Mouse (Mus musculus) natural killer cell, adult 2 months (primary cell): ENCODE results near the gene Retreg1.
A peak's percentile ranks its signal among the peaks of the same experiment; 100 is the strongest.

ENCODE experiments used
- DNase-seq, 2 experiments: peaks; one replicate each; pipeline ENCODE4 v3.0.0; 2022; ENCODE audit warnings: low spot score in 2 of 2

Retreg1 gene

GRCm38 (mm10) chr15:25830426-25830825 is 12.6 kb upstream of the Retreg1 start:
- DNase-seq, result no peak

GRCm38 (mm10) chr15:25834282-25834681 is 8.7 kb upstream of the Retreg1 start:
- no peak for DNase-seq

DNA sequence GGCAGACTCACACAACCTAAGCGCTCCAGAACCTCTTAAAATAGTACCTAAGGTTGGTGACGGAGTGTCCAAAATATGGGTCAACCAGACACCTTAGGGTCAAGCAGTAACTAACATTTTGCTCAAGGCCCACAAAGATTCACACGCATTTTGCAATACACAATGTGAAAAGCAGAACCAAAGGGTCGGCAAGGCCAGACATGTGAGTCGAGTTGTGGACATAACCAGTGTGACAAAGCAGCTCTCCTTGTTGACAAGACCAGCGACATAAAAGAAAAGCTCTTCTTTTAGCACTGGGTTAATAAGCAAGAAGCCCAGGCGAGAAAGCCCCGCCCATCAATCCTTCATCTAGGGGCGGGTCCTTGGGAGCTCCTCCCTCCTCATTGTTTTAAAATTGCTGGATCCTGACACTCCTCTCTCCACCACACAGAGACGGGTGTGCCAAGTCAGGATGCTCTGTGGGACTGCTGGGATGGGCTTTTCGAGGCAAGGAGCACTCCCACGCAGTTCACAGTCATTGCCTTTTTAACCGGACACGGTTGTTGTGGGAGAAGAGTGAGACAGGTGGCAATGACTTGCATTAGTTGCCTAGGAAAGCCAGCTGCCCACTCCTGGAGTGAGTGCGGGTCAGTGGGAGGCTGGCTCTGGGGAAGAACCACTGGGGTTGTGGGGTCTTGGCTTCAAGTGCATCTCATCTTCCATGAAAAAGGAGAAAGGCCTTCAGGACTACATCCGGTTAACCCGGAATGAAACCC is 7.9 kb upstream of the Retreg1 start:
- DNase-seq, result no peak

GRCm38 (mm10) chr15:25842462-25843085 is 406 bp upstream of the Retreg1 start:
- DNase-seq, result peak in 1 of 2 experiments; percentile 1

DNA sequence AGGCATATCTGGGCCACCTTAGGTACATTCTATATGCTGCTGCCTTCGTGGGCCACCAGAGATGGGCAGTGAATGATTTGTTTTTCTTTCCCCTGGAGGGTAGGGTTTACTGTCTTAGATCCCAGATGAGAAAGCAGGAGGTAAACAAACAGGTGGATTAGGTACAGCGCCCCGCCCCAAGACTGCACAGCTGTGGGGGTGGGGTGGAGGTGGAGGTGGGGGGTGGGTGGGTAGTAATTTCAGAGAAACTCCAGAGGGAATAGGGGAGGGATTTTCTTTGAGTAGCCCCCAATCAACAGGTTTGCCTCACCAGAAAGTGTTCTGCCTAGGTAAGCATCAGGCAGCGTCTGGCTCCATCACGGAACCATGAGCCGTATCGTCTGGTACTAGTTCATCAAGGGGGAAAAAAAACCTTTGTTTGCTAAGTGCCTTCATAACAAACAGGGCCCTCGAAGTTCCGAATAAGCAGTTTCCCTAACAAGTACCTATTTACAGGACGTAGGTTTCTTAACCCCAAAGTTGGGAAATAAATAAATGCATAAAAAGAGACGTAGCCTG is 1.1 kb downstream of the Retreg1 start:
- DNase-seq, result no peak

GRCm38 (mm10) chr15:25844771-25845170 is 1.8 kb downstream of the Retreg1 start:
- no peak for DNase-seq

DNA sequence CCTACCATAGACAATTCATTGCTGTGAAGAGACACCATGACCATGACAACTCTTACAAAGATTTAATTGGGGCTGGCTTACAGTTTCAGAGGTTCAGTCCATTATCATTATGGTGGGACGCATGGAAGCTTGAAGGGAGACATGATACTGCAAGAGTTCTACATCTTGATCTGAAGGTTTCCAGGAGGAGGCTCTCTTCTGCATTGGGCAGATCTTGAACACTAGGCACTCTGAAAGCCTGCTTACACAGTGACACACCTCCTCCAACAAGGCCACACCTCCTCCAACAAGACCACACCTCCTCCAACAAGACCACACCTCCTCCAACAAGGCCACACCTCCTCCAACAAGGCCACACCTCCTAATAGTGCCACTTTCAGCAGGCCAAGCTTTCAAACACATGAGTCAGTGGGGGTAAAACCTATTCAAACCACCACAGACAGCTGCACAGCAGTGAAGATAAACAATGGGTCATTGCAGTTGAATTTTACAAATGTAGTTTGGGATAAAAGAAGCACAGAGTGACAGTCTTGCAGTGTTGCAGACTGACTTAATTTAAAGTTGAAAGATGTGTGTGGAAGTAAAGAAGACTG is 4.7 kb downstream of the Retreg1 start:
- DNase-seq, result peak; percentile 23 to 49

- no peak for DNase-seq
These were observed 7.6 kb downstream of the Retreg1 start for GRCm38 (mm10) chr15:25850552-25850951.

DNA sequence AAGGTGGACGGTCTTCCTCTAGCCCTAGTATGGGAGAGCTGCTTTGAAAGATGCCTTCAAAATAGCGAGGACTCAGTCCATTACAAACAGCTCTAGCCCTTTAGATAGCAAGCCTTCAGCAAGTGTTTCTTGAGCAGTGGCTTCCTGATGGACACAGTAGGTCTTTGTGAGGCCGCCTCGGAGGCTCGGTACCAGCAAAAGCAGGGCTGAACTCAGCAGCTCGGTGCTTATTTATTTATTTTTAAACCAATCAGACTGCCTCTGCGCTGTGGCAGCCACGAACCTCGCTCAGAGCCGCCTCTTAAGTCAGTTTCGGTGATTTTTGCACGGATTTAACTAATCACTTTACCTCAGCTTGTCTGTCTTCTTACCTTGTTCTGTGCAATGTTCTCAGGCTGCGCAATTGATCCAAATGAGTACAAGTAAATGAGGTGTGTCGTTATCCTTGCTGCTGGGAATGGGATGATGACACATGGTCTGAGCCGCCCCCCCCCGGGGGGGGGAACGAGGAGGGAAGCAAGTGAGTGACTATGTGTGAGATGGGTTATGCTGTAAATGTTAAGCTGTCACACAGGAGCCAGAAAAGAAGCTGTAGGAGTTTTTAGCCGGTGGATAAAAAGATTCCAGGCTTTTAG is 11.4 kb downstream of the Retreg1 start:
- no peak for DNase-seq

GRCm38 (mm10) chr15:25858611-25859058 is 15.7 kb downstream of the Retreg1 start:
- DNase-seq, result peak; percentile 21 to 71

GRCm38 (mm10) chr15:25859469-25859868 is 16.5 kb downstream of the Retreg1 start:
- DNase-seq, result no peak

- no peak for DNase-seq
These were observed 18.9 kb downstream of the Retreg1 start for GRCm38 (mm10) chr15:25861900-25862299.

- DNase-seq, result no peak
These were observed 22.6 kb downstream of the Retreg1 start for GRCm38 (mm10) chr15:25865605-25866004.

DNA sequence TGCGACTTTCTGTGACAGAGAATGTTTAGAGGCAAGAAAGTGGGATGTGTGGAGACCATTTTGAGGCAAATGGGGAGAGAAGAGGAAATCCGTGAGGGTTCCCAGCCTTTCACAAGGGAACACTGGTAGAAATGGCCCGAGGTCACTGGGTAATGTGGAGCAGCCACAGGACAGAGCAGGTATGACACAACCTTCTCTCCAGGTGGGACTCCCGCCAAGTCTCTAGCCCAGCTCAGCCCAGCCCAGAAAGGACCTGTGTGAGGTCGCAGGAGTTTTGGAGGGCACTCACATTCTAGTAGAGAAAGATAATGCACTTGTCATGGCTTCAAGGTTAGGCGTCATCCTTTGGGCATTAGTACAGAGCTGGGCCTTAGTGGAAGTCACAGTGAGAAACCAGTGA is 23.1 kb downstream of the Retreg1 start:
- DNase-seq, result no peak

DNA sequence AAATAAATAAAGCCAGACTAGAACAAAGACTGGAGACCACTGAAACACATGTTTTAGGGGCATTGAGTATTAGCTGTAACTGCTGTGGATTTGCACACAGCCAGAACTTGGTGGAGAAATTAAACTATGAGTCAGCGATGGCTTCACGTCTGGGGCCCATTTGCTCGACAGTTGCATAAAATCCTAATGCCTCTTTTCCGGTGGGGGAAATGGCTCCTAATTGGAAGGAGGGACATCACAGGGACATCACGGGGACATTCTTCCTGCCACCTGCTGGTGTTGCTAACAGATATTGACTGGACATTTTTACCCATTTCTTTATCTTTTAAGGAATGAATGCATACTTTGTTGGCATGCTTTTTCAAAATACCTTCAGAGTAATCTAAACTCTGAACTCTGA is 26.1 kb downstream of the Retreg1 start:
- DNase-seq, result no peak

DNA sequence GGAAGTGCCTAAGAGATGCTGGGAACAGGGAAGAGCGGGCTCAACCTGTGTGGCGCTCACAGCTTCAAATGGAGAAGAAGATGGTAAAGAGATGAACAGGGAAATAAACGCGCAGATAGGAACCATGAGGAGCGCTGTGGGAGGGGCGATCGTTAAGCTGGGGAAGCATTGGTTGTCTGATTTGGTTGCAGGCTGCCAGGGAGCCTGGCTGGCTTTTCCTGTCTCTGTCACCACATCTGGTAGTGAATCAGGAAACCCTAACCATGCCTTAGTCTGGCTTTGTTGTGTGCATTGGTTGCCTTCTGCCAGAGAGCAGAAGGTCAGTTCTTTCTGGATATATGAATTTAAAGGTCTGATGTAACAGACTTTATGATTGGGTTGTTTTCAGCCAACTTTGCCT is 28.5 kb downstream of the Retreg1 start:
- no peak for DNase-seq

DNA sequence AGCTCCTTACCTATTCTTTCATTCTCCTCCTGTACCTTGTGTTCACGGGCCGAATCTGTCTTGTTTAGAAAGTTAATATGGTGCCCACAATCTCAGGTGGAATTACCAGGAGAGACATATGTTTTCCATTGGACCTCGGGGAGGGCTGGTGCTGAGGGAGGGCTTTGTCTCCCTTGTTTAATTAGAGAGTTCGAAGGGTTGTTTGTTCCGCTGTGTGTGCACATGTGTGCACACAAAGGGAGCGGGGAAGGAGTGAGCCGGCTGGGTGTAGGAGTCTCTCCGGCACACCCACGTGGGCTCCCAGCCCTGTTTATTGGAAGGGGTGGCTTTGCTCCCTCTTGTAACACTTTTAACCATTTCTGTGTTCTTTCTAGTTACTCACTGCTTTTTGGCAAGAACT is 29.1 kb downstream of the Retreg1 start:
- DNase-seq, result no peak

DNA sequence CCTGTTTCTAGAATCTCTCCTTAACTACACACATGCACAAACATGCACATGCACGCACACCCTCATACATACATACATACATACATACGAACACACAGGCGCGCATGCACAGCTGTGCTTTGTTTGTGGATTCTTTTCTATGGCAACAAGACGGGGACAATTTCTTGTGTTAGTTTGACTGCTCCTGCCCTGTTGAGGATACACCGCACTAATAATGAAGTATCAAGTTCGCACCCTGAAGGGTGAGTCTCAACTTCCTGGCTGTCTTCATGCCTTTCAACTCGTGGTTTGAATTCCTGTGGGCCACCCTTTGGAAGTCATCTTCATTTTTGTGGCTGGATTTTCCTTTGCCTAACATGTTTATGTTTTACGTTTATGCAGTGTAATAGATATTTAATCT is 29.7 kb downstream of the Retreg1 start:
- no peak for DNase-seq

GRCm38 (mm10) chr15:25873536-25873935 is 30.6 kb downstream of the Retreg1 start:
- no peak for DNase-seq

DNA sequence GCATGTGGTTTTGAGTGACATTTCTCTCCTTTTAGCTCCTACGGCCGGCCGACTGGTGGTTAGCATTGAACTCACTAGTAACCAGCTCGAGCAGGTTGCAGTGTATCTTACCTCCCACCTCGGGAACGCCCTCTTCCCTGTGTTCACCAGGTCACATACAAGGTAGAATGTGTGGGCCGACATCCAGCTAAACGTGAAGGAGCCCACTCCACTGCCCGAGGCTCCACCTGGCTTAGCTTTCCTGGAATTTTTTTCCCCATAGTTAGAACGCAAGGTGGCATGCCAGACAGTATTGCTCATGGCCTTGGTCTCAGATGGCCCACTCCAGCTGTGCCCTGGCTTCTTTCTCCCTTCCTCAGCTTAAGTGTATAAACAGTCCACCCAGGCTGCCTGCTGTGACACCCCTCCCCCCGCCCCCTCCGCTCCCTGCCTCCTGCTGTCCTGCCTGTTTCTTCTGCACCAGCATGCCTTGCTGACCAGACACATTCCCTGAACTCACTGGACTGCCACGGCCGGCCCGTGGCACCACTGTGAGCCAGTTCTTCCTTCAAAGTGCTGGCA is 33.7 kb downstream of the Retreg1 start:
- DNase-seq, result no peak

DNA sequence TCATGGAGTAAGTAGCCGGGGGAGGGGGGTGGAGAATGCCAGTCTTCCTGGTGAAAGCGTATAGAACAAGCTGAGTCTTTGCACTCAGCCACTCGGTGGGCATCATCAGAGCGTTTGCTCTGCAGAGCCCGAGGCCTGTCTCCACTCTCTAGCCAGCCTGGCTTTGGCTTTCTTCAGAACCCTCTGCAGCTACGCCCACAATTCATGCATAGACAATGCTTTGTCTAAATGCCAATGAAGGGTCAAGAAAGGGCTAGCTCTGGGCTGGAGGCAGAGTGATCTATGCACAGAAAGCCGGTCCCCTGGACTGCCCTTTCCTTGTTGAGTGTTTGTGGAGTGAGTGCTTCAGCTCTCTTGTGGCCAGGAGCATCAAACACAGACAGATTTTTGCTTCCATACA is 34.8 kb downstream of the Retreg1 start:
- no peak for DNase-seq

DNA sequence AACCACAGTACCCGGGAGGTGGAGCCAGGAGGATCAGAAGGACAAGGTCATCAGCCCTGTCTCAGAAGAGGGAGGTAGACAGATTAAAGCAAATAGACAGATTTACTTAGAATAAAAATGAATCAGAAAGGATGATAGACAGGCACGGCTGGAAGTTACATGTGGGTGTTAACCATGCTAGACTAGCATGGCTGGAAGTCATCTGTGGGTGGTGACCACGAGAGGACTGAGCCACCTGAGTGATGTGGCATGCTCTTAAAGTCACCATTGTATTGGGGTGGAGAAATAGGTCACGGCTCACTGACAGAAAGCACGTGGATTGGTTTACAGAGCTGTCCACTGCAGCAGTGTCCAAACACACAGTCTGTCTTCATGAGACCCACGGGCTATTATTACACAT is 36.2 kb downstream of the Retreg1 start:
- DNase-seq, result peak; percentile 28 to 34
